Mouse (Mus musculus) embryo, embryonic 11 days (tissue): ENCODE results near the gene Cd36.

Experiments
- DNase-seq: peaks from one replicate; pipeline ENCODE4 v3.0.0-alpha.2; 2015

Gene Cd36

GRCm38 (mm10) chr5:17776571-17776970 lies 112.0 kb downstream of the Cd36 start:
- peak; percentile 77 for DNase-seq

GRCm38 (mm10) chr5:17770328-17770727 lies 118.3 kb downstream of the Cd36 start:
- DNase-seq: no peak

GRCm38 (mm10) chr5:17766006-17766677 lies 122.5 kb downstream of the Cd36 start:
- DNase-seq: peak; percentile 66

GRCm38 (mm10) chr5:17753471-17754005 lies 135.1 kb downstream of the Cd36 start:
- DNase-seq: no peak

- no peak for DNase-seq
Observed at GRCm38 (mm10) chr5:17748293-17748692, 140.3 kb downstream of the Cd36 start.

- peak; percentile 68 for DNase-seq
Observed at GRCm38 (mm10) chr5:17747143-17747542, 141.5 kb downstream of the Cd36 start.

GRCm38 (mm10) chr5:17746520-17746919 lies 142.1 kb downstream of the Cd36 start:
- DNase-seq: no peak

GRCm38 (mm10) chr5:17739805-17740204 lies 148.8 kb downstream of the Cd36 start:
- peak; percentile 29 for DNase-seq
